Mouse (Mus musculus) midbrain, postnatal 0 days (tissue): ENCODE measurements around the gene Gipc3. TPM values are rescaled to one million over a fixed set of nuclear protein-coding genes. Genes with fewer than 3 reads are reported as not detected.

ENCODE experiments used
- ATAC-seq: fragments of 200-750 bp; cut with Nextera tagmentation; 2 replicates; pipeline ENCODE4 v1.8.0; 2017; ENCODE audit warnings: moderate number of reproducible peaks, mild to moderate bottlenecking, moderate TSS enrichment, moderate library complexity; ENCODE audit not compliant: low FRiP score
- DNase-seq: peaks from one replicate; pipeline ENCODE4 v3.0.0-alpha.2; 2015; ENCODE audit warnings: low spot score
- H3K27ac ChIP-seq: fragments of 300-500 bp; sonication (generic); 2 replicates; pipeline ENCODE4 v1.5.1; 2014; ENCODE audit warnings: low read depth, mild to moderate bottlenecking, low read length, mixed read lengths
- H3K27me3 ChIP-seq: fragments of 300-500 bp; sonication (generic); 2 replicates; pipeline ENCODE4 v1.6.1; 2014; ENCODE audit warnings: low read length, control low read depth, mixed read lengths; ENCODE audit not compliant: insufficient read depth
- H3K36me3 ChIP-seq: fragments of 300-500 bp; sonication (generic); 2 replicates; pipeline ENCODE4 v1.6.1; 2014; ENCODE audit warnings: low read length, control low read depth, mixed read lengths; ENCODE audit not compliant: insufficient read depth
- H3K4me1 ChIP-seq: fragments of 300-500 bp; sonication (generic); 2 replicates; pipeline ENCODE4 v1.6.1; 2014; ENCODE audit warnings: mild to moderate bottlenecking, control low read depth, antibody characterized with exemption, low read length, mixed read lengths; ENCODE audit not compliant: insufficient read depth
- H3K4me2 ChIP-seq: fragments of 300-500 bp; sonication (generic); 2 replicates; pipeline ENCODE4 v1.6.1; 2014; ENCODE audit warnings: low read depth, mild to moderate bottlenecking, low read length, mixed read lengths; ENCODE audit not compliant: poor library complexity, severe bottlenecking
- H3K4me3 ChIP-seq: fragments of 300-500 bp; sonication (generic); 2 replicates; pipeline ENCODE4 v1.5.1; 2014; ENCODE audit warnings: low read depth, mild to moderate bottlenecking, low read length, moderate library complexity
- H3K9ac ChIP-seq: fragments of 300-500 bp; sonication (generic); replicated peaks from 2 replicates; pipeline ENCODE4 v1.6.1; 2014; ENCODE audit warnings: mild to moderate bottlenecking, low read length, moderate library complexity, mixed read lengths; ENCODE audit not compliant: poor library complexity, severe bottlenecking
- H3K9me3 ChIP-seq: fragments of 300-500 bp; sonication (generic); 2 replicates; pipeline ENCODE4 v1.6.1; 2016; ENCODE audit warnings: low read length, control low read depth
- CTCF ChIP-seq: IDR thresholded peaks from 2 replicates; pipeline ENCODE4 v1.5.1; 2016; ENCODE audit warnings: antibody characterized with exemption, mild to moderate bottlenecking
- WGBS: fragments of 180-500 bp; shearing (Covaris S2); extraction: QIAGEN DNeasy Blood & Tissue Kit; methylation state at CpG from one replicate; pipeline ENCODE4 v1.1.7; 2014; 5-methylcytosine and 5-hydroxymethylcytosine counted together
- polyA plus RNA-seq: library from polyadenylated mRNA; unstranded; fragments of >200 nt; fragmentation: Nextera tagmentation; extraction: Ambion mirVana; gene quantifications from 2 replicates; pipeline ENCODE4 v1.2.1, GENCODE M21; 2015
- total RNA-seq: library from RNA; depleted of rRNA; stranded (reverse); fragments of >200 nt; gene quantifications from 2 replicates; pipeline ENCODE4 v1.2.3, GENCODE M21; 2014; rRNA removed

Gene Gipc3
- 0.09 and 0.16 TPM in 2 replicates for total RNA-seq
- not detected in 2 replicates for polyA plus RNA-seq

- peak within 1 kb of the TSS; percentile 43 for H3K4me3 ChIP-seq
- H3K9me3 ChIP-seq: no peaks in the 10 kb centered on the region
- peak within 1 kb of the TSS; percentile 50; the same call in 1 of the 2 replicates for H3K9ac ChIP-seq
- ATAC-seq: no peak
- no peak for DNase-seq
- no peaks in the 10 kb centered on the region for H3K4me1 ChIP-seq
- H3K36me3 ChIP-seq: no peaks in the 10 kb centered on the region
- TF ChIP-seq CTCF: no peak
- no peak within 1 kb of the TSS for H3K27ac ChIP-seq
- peak within 1 kb of the TSS; percentile 77 for H3K4me2 ChIP-seq
- 7% methylated on average over 44 of the region's 67 CpGs for WGBS
- peaks cover 32% of the 10 kb centered on the region for H3K27me3 ChIP-seq
Observed at GRCm38 (mm10) chr10:81342686-81343505, at the start of gene Gipc3. Gene Gipc3, minus strand, starts transcription at chr10:81343266.

GRCm38 (mm10) chr10:81392781-81393185 lies 49.7 kb upstream of the Gipc3 start, which contains the start of gene Smim24:
Gene Smim24, plus strand, starts transcription at chr10:81393051.
- no peak for ATAC-seq
- Histone ChIP-seq H3K4me3 (peak within 1 kb of the TSS; percentile 10; the same call in 1 of the 2 replicates), H3K27me3 (no peaks in the 10 kb centered on the region), H3K36me3 (peaks cover 18% of the 10 kb centered on the region), H3K27ac (no peak within 1 kb of the TSS), H3K9me3 (no peaks in the 10 kb centered on the region), H3K4me2 (peak within 1 kb of the TSS; percentile 35), H3K9ac (peak within 1 kb of the TSS; percentile 33; the same call in 1 of the 2 replicates), H3K4me1 (no peaks in the 10 kb centered on the region)
- no peak for DNase-seq
- no peak for TF ChIP-seq CTCF
- WGBS: 63% methylated on average over 14 of the region's 14 CpGs

GRCm38 (mm10) chr10:81392270-81392669 lies 49.2 kb upstream of the Gipc3 start:
- H3K27me3 ChIP-seq: no peaks in the 10 kb centered on the region
- ATAC-seq (no peak), DNase-seq (no peak)
- H3K9me3 ChIP-seq: no peaks in the 10 kb centered on the region
- TF ChIP-seq CTCF: no peak
- no peak overlapping the region for H3K4me2 ChIP-seq
- 89% methylated on average over 6 of the region's 6 CpGs for WGBS
- H3K36me3 ChIP-seq: peaks cover 22% of the 10 kb centered on the region
- H3K9ac ChIP-seq: 0 out of 2 replicates have a peak overlapping the region, but pooled peaks have one; percentile 33
- no peaks in the 10 kb centered on the region for H3K4me1 ChIP-seq
- no peak overlapping the region for H3K27ac ChIP-seq
- no peak overlapping the region for H3K4me3 ChIP-seq

- H3K27me3 ChIP-seq: no peaks in the 10 kb centered on the region
- H3K9me3 ChIP-seq: no peaks in the 10 kb centered on the region
- 93% methylated on average over 13 of the region's 13 CpGs for WGBS
- H3K36me3 ChIP-seq: peaks cover 34% of the 10 kb centered on the region
- H3K27ac ChIP-seq: no peak overlapping the region
- no peak overlapping the region for H3K9ac ChIP-seq
- H3K4me2 ChIP-seq: no peak overlapping the region
- H3K4me3 ChIP-seq: no peak overlapping the region
- no peak for DNase-seq
- ATAC-seq: no peak
- H3K4me1 ChIP-seq: peaks cover 3% of the 10 kb centered on the region
- TF ChIP-seq CTCF: no peak
Observed at GRCm38 (mm10) chr10:81390678-81390965, 47.6 kb upstream of the Gipc3 start.

- peaks cover 34% of the 10 kb centered on the region for H3K36me3 ChIP-seq
- peak; percentile 51 for DNase-seq
- no peaks in the 10 kb centered on the region for H3K27me3 ChIP-seq
- H3K9me3 ChIP-seq: no peaks in the 10 kb centered on the region
- ATAC-seq: peak; percentile 38; the same call in 1 of the 2 replicates
- peaks cover 9% of the 10 kb centered on the region for H3K4me1 ChIP-seq
- WGBS: 49% methylated on average over 23 of the region's 23 CpGs
- H3K9ac ChIP-seq: no peak overlapping the region
- H3K4me2 ChIP-seq: no peak overlapping the region
- H3K4me3 ChIP-seq: no peak overlapping the region
- H3K27ac ChIP-seq: no peak overlapping the region
- peak; percentile 87 for TF ChIP-seq CTCF
Observed at GRCm38 (mm10) chr10:81389801-81390677, 47.0 kb upstream of the Gipc3 start.
